Mouse (Mus musculus) heart, postnatal 14 days (tissue): ENCODE measurements around the gene Prg4. TPM values are rescaled to one million over a fixed set of nuclear protein-coding genes. Genes with fewer than 3 reads are reported as not detected.

Experiments
- DNase-seq, 2 experiments: peaks; one replicate each; pipeline ENCODE4 v3.0.0; 2021 to 2022
- intact Hi-C: fragments of 180-260 bp; cut with DNase I; formaldehyde crosslinking; loops from one replicate; pipeline ENCODE4 v1.15.1; 2025
- long read RNA-seq, 2 experiments: library from polyadenylated mRNA; stranded (forward); transcript quantifications; one replicate each; pipeline ENCODE4 v2.0.0; 2021
- total RNA-seq, 2 experiments: library from RNA; stranded (reverse); gene quantifications; 2 replicates each; pipeline ENCODE4 v1.2.3; 2021

The Prg4 gene
- total RNA-seq = 10 to 100 TPM; 15.1 to 16.7 TPM
- long read RNA-seq, experiment 1, partial matches to known transcripts = 0 of 2 reads
- long read RNA-seq, experiment 1, other reads (novel, unspliced or antisense) = 2 of 2 reads
- long read RNA-seq, experiment 2, partial matches to known transcripts = 0 of 2 reads
- long read RNA-seq, experiment 2, other reads (novel, unspliced or antisense) = 1 of 2 reads

DNA sequence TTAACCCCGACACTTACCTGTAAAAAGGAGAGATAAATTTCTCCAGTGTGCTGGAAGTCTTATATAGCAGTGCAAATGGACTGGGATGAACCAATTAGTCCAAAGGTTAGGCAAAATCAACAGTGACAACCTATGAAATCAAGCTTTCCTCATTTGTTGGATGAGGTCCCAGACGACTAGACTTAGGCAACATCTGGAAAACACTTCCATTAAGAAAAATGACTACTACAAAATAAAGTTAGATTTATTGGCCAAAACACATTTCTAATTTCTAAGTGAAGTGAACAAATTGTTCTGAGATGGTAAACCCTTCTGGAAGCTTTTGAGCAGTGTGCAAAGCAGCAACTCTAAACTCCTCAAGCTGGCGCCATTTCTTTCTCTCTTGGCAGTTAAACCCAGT lies at the start of gene Prg4:
Gene Prg4 (minus strand): TSS at position 34 of the 400 bp plus-strand sequence.
- DNase-seq = no peak
- intact Hi-C loops = no loop called here

DNA sequence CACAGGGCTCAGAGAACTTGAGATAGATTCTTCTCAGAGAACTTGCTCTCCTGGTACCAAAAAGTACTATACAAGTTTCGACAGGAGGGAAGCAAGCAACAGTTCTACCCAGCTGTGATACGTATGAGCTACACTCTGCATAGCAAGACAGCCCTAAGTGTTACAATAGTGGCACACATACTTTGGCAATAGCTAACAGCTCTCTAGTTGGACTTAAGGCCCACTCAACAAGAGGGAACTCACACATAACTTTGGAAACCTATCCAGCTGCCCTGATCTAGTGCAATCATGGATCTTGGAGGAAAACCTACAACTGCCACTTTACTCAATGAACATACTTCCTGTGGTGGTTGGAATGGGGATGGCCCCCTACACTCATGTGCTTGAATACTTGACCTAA lies 47.1 kb upstream of the Prg4 start:
- no peak for DNase-seq
- intact Hi-C loops = no loop called here

DNA sequence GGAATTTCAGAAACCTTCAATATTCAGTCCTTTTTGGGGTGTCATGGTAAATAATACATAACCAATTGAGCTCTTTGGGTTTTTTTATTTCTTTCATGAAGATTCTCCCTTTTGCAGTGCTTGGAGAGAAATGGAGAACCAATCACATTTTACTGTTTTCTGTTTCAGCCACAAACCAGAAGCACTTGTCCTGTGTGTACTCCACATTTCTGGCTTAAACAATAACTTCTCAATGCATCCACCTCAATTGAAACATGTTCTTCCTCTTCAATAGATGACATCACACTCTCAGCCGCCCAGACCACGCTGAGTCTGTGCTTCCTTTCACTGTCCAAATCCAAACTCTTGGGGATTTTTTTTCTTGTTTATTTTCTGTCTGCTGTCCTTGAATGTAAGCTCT lies 39.8 kb upstream of the Prg4 start:
- intact Hi-C loops = loop anchor here (1.0 kb wide), 1 partner anchor 25 kb away; no protein-coding TSS in a partner anchor
- DNase-seq = no peak

DNA sequence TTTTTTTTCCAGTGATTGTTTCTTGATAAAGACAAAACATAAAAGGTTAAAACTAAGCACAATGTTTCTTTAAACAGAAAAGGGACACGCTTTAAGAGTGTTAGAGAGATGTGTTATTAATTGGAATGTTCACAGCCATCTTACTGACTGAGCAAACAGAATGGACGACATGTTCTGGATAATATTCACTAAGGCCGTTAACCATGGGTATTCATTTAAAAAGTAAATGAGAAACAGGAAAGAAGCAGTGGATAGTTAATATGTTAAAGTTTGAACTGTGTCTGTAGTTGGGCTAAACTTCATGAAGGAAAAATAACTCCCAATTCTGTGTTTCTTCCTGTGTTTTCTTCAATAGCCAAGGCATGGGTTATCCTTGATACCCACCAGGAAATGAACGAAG lies 37.4 kb upstream of the Prg4 start:
- intact Hi-C loops = no loop called here
- DNase-seq = no peak

DNA sequence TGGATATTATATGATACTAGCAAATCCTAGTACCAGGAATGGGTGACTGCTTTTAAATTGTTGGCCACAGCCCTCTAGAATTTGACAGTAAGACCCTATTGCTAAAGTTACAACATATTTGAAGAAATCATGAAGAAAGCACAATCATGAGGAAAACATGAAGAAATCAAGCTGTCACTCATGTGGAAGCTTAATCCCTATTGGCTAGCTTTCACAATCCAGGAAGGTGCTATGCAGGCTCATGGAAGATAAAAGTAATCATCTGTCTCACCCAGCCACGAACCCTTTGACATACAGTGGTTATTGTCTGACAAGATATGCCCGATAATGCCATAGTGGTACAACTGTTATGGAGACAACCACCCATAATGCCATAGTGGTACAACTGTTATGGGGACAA lies 32.2 kb upstream of the Prg4 start:
- intact Hi-C loops = no loop called here
- no peak for DNase-seq

DNA sequence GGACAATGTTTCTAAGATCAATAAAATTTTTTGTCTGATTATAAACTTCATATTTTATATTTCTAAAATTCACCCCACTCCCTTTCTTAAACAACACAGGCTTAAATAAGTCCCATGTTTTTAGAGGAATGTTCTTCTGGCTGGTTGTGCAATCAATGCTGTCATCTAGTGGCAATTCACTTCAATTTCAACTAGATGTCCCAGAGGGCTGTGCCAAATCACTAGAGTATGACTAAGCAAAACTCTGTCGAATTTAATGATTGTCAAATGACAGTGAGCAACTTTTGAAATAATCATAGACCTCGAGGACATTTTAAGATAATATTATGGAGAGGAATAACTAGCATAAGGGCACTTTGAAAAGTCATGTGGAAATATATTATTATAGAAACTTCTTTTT lies 31.7 kb upstream of the Prg4 start:
- no peak for DNase-seq
- intact Hi-C loops = no loop called here

DNA sequence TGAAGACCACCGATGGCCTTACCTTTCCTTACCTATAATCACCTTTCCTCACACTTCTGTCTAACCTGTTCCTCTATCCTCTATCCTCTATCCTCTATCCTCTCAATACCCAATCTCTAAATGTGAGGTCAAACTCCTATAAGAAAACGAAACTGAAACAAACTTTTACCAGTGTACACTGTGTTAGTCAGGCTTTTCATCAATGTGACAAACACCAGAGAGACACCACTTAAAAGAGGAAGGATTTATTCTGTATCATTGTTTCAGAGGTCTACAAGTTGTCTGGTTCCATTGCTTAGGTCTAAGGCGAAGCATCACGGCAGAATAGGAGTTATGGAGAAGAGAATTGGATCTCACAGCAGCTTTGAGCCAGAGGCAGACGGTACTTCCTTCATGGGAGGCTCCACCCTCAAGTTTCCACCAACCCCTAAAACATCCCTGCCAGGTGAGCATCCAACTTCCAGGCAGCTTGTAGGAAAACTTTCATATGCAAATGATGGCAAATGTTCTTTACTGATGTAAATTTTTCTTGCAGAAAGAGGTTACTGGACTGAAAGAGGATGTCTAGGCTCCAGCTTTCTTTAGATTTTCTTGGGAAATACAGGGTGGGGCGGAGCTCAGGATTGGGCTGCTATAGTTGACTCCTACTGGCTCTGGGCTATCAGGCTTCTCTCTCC lies 30.8 kb upstream of the Prg4 start:
- intact Hi-C loops = no loop called here
- DNase-seq = no peak

DNA sequence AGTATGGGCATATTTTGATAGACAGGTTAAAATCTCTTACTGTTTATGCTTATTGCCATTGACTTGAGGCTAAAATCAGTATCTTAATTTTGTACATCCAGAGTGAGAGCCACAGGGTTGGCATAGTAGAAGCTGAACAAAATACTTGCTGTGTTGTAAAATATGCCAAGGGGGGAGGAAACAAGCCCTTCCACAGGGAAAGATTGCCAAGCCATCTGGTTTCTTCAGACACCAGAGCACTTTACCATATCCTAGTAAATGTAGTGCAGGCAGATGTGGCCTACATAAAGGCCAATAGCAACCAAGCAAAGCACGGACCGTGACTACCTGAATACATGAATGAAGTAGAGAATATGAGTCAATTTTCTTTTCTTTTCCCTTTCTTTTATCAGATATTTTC lies 23.2 kb upstream of the Prg4 start:
- DNase-seq = no peak
- intact Hi-C loops = no loop called here

DNA sequence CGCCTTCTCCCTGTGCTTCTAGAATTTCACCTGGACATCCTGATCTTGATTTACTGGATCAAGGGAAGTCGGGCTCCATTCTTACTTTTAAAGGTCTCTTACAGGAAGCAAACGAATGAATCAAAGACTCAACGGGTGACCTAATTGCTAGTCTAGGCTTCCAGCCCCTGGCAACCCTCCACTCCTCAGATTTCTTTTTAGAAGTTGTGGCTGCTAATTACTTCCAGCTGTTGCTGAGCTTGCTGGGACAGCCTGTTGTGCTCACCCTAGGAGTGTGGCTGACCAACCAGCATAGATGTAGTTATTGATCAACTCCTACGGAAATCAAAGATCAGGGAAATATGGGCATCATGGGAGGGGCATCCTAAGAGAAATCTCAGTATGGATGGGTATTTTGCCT lies 14.7 kb upstream of the Prg4 start:
- intact Hi-C loops = no loop called here
- DNase-seq = peak; percentile 62 to 65

DNA sequence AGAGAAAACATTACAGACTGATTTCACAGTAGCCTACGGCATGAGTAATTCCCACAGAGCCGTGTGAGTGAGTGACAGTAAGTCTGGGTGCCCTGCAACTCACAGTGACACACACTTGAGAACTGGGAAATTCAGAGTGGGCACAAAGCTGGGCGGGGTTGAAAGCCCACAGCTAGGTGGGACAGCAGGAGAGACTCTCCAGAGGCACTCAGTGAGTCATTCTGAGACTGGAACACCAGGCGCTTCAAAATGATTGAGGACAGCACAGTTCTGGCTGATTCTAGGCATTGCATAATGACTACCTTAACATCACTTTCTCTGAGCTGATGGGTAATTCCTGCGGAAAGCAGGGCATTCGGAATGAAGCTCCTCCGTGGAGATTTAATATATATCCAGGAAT lies 6.6 kb upstream of the Prg4 start:
- intact Hi-C loops = no loop called here
- no peak for DNase-seq

DNA sequence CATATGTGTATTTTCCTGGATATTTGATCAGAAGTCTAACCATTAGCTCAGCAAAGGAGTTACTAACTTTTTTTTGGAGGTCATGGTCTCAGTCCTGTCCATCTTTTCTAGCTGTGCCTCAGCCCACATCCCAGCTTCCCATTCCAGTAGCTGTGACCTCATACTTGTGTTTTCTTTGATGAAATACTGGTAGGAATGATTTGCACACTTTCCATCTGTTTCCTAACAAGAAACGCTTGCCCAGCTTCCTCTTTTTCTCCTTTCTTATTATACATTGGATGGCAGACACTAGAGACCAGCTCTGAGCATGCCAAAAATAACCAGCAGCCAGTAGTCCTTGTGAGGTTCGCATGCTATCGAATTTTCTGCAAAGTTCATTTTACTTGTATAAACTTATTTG lies 4.0 kb upstream of the Prg4 start:
- DNase-seq = no peak
- intact Hi-C loops = no loop called here

DNA sequence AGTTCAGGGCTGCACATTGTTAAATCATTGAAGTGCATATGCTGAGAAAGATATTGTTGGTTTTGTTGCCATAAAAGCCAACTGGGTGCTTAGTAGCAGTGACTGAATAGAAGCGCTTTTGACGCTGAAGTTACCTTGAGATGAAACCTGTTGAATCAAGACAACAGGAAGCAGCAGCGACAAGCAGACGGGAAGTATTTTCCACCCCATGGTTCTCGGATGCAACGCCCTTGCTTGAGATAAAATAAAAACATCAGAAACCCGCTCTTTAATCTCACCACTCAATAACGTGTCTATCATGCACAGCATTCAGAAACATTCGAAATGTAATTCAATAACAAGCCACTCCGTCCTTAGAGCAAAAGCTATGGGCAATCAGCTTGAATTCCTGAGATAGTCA lies 601 bp downstream of the Prg4 start:
- intact Hi-C loops = no loop called here
- DNase-seq = no peak

DNA sequence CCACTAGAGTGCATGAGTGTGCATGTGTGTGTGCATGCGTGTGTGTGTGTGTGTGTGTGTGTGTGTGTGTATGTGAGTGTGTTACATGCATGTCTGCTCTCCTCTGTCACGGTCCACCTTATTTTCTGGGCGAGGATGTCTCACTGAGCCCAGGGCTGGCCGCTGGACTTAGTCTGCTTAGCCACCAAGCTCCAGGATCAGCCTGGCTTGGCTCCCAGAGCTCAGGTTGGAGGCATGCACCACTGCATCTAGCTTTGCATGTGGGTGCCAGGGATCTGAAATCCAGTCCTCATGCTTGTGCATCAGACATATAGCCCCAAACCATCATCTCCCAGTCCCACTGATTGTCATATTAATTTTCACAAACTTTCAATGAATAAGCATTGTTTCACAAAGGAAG lies 2.3 kb downstream of the Prg4 start:
- no peak for DNase-seq
- intact Hi-C loops = no loop called here

DNA sequence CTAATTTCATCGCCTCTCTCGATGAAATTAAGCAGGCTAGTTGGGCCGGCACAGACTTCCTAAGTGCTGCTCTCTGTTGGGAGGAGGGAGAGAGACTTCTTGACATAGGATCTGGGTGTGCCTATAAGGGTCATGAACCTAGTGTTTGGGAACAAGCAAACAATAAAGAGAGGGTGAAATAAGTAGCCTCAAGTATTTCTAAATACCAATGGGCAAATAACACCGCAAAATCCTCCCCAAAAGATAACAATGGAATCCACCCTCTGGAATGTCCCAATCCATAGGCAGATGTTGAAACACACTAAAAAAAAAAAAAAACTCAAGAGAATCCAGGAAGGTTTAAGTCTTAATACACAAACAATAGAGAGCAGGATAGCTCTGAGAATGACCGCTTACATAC lies 2.9 kb downstream of the Prg4 start:
- DNase-seq = no peak
- intact Hi-C loops = no loop called here

DNA sequence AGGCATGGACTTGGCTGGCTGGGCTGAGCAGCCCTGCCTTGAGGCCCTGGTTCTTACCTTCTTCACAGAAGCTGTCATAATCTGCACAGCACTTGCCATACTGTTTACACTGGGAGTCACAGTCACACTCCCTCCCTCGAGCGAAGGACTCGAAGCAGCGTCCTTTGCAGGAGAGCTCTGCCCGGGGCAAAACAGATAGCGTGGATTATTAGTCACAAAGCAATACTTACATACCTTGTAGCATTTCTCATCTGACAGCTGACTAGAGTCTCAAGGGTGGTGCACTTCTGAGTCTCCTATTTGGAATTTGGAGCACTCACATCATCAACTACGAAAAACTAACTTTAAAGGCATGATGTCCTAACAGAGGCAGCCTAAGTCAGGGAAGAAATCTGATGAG lies 5.4 kb downstream of the Prg4 start:
- intact Hi-C loops = no loop called here
- no peak for DNase-seq

DNA sequence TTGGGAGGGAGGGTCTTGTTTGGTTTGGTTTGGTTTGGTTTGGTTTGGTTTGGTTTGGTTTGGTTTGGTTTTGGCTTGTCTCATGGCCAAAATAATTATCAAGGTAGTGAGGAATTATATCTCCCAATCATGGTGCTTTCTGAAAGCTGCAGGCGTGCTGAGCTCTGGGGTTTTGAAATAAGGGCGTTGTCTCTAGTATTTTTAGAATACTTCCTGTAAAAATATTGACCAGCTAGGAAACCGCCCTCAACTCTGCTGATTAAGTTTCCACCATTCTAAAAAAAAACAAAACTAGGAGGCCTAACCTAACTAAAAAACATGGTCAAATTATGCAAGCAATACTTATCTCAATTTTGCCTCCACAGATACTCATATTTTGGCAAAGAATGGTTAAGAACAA lies 6.4 kb downstream of the Prg4 start:
- no peak for DNase-seq
- intact Hi-C loops = no loop called here

DNA sequence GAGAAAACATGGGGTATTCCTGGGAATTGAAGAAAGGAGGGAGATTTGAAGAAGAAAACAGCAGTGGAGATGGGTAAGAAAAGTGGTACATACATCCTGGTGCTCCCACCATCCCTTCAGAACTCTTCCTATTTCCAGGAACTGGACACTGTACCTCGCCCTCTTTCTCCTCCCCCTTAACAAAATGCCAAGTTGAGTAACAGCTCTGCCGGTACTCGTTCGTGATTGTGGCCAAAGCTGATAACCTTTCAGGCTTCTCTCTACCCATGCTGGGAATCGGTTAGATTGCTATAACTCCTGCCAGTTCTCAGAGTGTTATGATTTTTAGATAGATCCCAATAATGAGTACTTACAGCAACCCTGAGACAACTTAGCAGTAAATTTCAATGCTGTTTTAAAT lies 7.0 kb downstream of the Prg4 start:
- intact Hi-C loops = no loop called here
- no peak for DNase-seq

DNA sequence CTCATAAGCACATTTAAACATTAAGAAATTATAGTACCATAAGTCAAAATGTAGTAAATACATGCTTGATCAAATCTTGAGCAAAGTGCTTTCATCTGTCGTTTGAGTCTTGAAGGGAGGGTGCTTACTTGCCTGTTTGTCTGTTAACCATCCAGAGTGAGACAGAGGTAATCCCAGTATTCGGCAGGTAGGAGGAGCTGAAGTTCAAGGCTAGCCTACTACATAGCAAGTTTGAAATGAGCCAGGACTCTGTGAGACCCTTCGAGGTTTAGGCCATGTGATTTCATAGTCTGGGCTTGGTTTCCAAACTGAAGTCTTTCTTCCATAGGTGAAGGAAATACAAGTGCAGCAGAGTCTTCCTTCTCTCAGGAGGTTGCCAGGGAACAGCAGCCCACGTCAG lies 24.2 kb downstream of the Prg4 start:
- DNase-seq = no peak
- intact Hi-C loops = loop anchor here (10.0 kb wide), 1 partner anchor 153 kb away; no protein-coding TSS in a partner anchor

DNA sequence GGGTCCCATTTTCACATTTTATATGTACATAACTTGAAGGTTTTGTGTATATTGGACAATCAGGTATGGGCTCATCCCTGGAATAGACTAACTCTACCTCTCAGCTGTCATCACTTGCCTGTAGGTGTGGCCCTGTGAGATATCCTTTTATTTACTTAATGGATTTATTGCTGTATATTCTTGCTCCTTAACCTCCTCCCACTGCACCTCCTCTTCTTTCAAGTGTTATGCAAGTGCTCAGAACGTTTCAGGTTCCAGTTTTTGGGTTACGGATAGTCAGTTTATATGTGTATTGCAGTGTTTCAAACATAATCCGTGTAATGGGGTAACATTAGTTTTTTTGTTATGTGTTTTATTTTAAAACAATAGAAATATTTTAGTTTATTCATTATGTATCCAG lies 27.3 kb downstream of the Prg4 start:
- intact Hi-C loops = no loop called here

DNA sequence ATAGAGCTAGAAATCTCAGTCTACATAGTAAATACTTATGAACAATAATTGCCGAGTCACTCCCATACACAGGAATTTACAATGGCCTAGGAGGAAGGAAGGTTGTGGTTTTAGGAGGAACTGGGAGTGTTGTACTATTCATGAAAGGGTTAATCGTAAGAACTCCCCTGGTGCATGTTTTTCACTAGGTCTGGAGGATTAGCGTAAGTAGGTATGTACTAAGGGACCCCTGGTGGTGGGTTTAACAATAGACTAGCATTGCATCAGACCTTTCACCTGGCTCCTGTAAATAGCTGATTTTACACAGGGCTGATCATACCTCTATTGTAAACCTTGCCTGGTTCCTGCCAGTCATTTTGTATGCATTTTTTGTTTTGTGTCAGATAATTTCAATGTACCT lies 39.7 kb downstream of the Prg4 start:
- DNase-seq = no peak
- intact Hi-C loops = no loop called here

More for the DNA sequence above, 27.3 kb downstream of the Prg4 start:
- no peak for DNase-seq

DNA sequence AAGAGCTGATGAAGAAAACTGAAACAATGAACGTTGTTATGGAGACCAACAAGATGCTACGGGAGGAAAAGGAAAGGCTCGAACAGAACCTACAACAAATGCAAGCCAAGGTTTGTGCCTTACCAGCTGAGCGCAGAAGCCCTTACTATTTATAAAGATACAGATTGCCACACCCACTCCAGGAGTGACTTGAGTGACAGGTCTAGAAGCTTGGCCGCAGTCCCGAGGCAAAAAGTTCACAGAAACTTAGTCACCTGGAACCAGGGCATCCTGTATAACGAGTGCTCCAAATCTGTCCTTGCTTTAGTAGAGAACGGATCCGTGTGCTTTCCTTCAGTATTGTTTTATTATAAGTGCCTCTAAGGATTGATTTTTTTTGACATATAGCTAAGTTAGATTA lies 40.3 kb downstream of the Prg4 start:
- peak; percentile 9 to 18 for DNase-seq
- intact Hi-C loops = no loop called here

DNA sequence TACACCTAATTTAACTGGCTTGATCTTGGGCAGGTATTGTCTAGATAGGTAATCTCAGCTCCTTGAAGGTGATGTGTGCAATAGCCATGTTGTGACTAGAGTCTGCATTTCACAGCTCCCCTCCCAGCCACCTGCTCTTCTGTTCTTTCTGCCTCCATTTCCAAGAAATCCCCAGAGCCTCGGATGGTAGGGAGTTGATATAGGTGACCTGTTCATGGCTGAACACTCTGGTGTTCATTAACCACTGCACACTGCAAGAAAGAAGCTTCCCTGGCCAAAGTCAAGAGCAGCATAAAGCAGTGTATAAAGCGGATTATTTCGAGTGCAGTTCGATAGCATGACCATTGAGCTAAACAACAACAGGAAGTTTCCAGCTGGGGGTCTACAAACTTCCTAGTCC lies 47.5 kb downstream of the Prg4 start:
- no peak for DNase-seq
- intact Hi-C loops = no loop called here

DNA sequence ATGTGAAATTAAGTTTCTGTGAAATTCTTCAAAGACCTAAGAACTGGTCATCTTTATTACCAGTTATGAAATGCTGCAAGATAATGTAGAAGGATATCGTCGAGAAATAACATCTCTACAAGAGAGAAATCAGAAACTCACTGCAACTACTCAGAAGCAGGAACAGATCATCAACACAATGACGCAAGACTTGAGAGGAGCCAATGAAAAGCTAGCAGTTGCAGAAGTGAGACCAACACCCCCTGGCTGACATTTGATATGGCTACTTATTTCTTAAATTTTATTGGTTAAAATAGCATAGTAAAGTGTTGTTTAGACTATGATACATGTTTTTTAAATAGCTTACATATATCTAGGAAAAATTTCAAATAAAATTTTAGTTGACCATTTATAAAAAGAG lies 50.0 kb downstream of the Prg4 start:
- intact Hi-C loops = no loop called here
- no peak for DNase-seq
